Mouse (Mus musculus): Measurements from ENCODE around the gene Wasf2.

Wasf2 gene

DNA sequence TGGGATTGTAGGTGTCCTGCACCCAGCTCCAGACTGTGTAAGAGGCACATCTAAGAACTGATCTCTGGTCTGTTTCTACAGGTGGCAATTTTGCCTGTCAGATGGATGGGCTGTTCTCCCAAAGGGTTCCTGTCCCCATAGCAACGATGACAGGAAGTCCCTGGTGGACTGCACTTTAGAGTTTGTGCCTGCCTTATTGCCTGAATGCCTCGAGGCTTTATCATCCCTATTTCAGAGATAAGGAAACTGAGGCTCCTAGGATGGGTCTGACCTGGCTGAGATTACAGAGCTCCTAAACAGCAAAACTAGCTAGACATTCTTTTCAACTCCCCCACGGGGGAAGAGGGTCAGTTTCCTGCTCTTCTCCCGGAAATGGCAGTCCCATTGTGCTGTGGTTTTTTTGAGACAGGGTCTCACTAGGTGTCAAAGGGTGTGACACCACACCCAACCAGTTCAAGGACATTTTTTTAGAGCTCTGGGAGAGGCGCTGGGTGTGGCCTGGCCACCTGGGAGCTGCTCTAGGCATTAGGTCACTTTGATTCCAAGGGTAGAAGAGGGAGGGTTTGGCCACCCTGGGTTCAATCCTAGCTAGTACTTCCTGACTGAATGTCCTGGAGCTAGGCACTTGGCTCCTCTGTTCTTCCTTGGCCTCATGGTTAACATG lies 8.2 kb upstream of the Wasf2 start:
- no peak for DNase-seq (ENCODE audit: extremely low spot score, low read depth, low spot score)

- no peak for DNase-seq (ENCODE audit: extremely low spot score, low read depth, low spot score)
Measured at GRCm38 (mm10) chr4:133127079-133127478, 3.2 kb upstream of the Wasf2 start.

DNA sequence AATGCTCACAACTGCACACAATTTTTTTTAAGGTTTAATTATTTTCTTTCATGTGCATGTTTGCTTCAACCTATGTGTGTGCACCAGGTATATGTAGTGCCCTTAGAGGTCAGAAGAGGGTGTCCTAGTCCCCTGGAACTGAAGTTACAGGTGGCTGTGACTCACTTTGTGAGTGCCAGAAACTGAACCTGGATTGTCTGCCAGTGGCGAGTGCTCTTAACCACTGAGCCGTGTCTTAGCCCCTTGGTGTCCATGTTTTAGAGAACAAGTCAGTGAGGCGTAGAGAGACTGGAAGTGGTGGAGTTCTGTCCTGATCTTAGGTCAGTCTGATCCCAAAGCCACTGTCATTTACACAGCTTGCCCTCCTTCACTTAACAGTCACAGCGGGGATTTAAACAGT lies 2.4 kb upstream of the Wasf2 start:
- DNase-seq (ENCODE audit: extremely low spot score, low read depth, low spot score), result no peak

DNA sequence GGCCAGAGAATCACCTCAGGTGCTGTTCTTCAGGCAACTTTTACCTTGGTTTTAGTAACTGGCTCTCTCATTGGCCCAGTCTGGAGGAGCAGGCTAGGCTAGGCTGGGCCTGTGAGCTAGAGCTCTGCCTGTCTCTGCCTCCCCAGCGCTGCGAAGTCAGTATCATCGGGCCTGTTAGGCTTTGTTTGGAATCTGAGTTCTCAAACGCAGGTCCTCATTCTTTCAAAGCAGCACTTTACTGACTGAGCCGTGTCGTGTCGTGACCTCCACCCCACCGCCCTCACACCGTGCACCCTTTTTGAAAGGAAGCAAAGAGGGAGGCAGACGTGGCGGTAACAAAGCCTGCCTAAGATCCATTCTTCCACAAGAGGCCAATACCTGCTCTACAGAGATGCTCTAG lies 914 bp upstream of the Wasf2 start:
- no peak for DNase-seq (ENCODE audit: extremely low spot score, low read depth, low spot score)

DNA sequence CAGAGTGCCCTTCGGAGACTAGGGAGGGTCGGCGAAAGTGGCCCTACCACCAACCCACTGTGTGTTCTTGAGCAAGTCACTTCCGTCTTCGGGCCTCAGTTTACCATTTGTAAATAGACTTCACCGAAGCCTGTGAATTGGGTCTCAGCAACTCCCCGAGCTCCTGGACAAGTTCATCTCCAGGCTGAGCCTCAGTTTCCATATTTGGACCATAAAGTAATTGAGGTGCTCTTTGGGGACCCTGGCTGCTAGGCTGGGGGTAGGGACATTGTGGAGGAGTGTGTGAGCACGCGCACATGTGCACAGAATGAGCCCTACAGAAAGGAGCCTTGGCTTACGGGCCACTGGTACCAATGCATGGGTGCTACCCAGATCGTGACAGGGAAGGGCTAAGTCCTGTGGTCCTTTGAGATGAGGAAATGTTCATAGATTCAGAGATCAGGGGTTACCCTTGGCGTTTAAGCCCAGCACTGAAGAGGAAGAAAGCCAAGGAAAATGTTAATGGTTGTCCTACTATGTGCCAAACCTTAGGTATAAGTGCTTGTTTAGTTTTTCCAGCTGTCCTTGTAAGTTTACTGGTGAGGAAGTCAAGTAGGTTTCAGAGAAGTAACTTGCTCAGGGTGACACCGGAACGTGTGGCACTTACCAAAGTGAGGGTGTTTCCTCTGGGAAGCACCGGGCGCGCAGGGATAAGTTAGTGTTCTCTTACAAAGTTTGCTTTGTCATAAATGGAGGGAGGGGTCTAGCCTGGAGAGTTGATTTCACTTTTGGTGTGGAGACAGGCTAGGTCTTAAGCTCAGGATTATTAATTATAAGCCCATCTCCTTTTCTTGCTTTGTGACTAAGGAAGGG lies 811 bp downstream of the Wasf2 start:
- no peak for DNase-seq (ENCODE audit: extremely low spot score, low read depth, low spot score)

GRCm38 (mm10) chr4:133132027-133132426 lies 1.7 kb downstream of the Wasf2 start:
- DNase-seq (ENCODE audit: extremely low spot score, low read depth, low spot score), result no peak

GRCm38 (mm10) chr4:133136946-133137345 lies 6.6 kb downstream of the Wasf2 start:
- no peak for DNase-seq (ENCODE audit: extremely low spot score, low read depth, low spot score)

DNA sequence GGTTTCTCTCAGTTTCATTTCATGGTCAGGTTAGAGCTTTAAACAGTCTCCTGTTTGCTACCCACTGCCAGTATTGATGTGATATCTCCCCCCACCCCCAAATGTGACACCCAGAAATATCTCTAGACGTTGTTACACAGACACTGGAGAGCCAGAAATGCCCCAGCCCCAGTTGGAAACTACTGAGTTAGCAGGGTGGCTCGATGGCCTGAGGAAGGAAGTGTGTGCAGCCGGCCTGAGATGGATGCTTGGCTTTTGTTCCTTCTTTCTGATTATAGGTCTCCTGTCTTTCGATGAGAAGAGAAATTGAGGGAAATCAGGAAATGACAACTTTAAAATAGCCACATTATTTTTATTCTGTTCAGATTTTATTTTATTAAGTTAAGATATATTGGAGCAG lies 8.7 kb downstream of the Wasf2 start:
- DNase-seq (ENCODE audit: extremely low spot score, low read depth, low spot score), result no peak

DNA sequence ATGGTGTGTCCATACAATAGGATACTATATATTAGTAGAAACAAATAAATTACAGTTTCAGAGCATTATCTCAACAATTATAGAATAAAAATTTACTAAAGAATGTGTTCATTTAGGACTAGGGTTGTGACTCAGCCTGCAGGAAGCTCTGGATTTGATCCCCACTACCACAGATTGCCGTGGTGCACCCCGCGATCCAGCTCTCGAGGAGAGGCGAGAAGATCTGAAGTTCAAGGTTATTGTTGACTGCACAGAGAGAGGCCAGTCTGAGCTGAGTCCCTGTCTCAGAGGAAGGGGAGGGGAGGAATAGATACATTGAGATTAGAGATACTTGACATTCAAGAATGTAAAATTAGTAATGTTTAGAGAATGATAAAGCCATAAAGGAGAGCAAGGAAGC lies 24.7 kb downstream of the Wasf2 start:
- DNase-seq (ENCODE audit: extremely low spot score, low read depth, low spot score), result no peak

- no peak for DNase-seq (ENCODE audit: extremely low spot score, low read depth, low spot score)
Measured at GRCm38 (mm10) chr4:133155726-133156125, 25.4 kb downstream of the Wasf2 start.

DNA sequence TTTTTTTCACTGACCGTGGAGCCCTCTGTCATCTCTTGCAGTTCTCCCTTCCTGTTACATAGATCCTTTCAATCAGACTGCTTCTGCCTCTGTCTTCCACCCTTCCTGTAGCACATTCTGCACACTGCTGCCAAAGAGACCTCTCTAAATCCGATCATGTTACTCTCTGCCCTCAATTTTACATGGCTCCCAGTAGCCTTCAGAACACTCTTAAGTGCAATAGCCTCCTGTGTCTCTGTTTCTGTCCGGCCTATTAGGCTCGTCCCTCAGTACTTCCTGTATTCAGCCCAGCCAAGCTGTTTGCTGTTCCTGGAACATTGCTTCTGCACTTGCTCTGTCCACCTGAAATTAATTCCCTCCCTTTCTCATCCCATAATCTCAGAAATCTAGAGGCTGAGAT lies 26.1 kb downstream of the Wasf2 start:
- DNase-seq (ENCODE audit: extremely low spot score, low read depth, low spot score), result no peak

DNA sequence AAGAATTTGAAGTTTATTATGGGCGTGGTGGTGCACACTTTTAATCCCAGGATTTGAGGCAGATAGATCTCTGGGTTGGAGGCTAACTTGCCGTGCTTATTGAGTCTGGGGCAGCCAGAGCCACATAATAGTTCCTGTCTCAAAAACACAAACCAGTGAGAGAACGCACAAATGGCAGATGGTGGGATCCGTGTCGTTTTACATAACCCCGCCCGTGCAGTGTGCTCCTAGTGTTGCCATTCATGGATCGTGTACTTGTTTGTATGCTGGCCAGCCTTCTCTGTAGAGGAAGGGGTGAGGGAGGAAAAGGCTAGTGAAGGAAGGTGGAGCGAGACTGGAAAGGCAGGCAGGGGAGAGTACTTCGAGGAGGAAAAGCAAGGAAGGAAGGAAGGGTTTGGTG lies 26.5 kb downstream of the Wasf2 start:
- DNase-seq (ENCODE audit: extremely low spot score, low read depth, low spot score), result no peak

DNA sequence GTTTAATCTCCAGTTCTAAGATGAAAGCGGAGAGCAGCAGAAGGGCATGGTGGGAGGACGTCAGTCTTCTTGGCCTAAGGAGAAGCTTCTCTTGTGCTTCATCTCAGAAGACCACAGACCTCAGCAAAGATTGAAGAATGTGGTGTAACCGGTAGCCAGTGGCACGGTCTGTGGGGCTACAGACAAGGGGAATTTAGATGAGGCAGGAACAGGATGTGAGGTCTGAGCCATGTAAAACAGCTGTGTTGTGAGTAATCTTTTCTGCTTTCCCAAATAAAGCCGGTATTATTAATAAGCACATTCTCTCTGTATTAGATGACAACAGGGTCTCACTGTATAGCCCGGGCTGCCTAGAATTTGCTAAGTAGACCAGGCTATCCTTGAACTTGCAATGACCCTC lies 28.8 kb downstream of the Wasf2 start:
- DNase-seq (ENCODE audit: extremely low spot score, low read depth, low spot score), result no peak

GRCm38 (mm10) chr4:133159646-133160045 lies 29.3 kb downstream of the Wasf2 start:
- DNase-seq (ENCODE audit: extremely low spot score, low read depth, low spot score), result no peak

DNA sequence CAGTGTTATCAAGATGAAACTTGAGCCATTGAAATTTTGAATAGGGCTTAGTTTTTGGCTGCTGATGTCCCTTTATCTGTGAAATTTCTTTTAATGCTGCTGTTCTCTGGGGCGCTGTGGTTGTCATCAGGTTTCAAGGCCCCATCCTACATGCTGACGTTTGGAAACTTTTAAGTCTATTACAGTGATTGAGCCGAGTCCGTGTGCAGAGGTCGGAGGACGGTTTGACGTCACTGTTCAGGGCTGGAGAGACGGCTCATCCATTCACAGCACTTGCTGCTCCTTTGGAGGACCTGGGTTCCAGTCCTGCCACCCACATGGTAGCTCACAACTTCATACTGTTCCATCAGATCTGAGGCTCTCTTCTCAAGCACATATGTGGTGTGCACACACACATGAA lies 29.9 kb downstream of the Wasf2 start:
- no peak for DNase-seq (ENCODE audit: extremely low spot score, low read depth, low spot score)

DNA sequence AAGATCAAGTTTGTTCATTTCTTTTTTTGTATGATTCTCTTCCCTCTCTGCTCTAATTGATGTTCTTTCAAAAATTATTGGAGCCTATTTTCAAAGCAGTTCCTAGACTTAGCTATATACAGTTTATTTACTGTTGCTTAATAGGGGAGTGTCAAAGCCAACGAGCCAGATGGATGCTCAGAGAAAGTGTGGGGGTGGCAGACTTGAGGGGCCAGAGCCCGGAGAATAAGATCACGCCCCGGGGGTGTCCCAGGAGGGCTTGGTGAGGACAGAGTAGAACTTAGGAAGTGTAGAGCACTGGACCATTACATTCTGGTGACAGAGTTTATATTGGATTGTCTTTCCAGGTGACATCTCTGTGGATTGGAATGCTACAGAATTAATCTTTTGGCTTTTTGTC lies 30.5 kb downstream of the Wasf2 start:
- DNase-seq (ENCODE audit: extremely low spot score, low read depth, low spot score), result no peak

- no peak for DNase-seq (ENCODE audit: extremely low spot score, low read depth, low spot score)
Measured at GRCm38 (mm10) chr4:133162196-133162595, 31.9 kb downstream of the Wasf2 start.

GRCm38 (mm10) chr4:133166773-133167172 lies 36.5 kb downstream of the Wasf2 start:
- DNase-seq (ENCODE audit: extremely low spot score, low read depth, low spot score), result no peak

GRCm38 (mm10) chr4:133169237-133170055 lies 39.1 kb downstream of the Wasf2 start:
- no peak for DNase-seq (ENCODE audit: extremely low spot score, low read depth, low spot score)

DNA sequence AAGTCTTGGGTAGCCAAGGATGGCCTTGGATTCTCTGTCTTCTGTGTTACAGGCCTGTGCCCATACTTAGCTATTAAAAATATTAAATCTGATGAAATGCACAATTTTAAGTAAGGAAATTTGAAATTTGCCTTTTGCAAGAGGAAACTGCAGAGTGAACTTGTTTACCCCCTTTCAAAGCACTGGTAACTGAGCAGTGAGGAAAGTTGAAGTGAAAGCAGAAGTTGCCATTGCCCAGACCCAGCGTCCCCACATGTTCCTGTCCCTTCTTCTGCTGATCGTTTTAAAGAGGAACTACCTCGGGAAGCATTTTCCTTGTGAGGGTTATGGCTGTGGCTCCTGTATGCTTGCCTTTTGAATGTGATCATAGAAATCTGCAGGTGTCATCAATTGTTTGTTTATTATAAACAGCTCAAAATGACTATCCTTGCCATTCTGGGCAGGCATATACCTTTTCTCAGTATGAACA lies 39.8 kb downstream of the Wasf2 start:
- no peak for DNase-seq (ENCODE audit: extremely low spot score, low read depth, low spot score)

GRCm38 (mm10) chr4:133170616-133171015 lies 40.3 kb downstream of the Wasf2 start:
- DNase-seq (ENCODE audit: extremely low spot score, low read depth, low spot score), result no peak

- no peak for DNase-seq (ENCODE audit: extremely low spot score, low read depth, low spot score)
Measured at GRCm38 (mm10) chr4:133172451-133172850, 42.1 kb downstream of the Wasf2 start.

Data from hindlimb bud, embryonic 11.5 days (tissue).